Mouse (Mus musculus): ENCODE data around the gene Kif15.

DNA sequence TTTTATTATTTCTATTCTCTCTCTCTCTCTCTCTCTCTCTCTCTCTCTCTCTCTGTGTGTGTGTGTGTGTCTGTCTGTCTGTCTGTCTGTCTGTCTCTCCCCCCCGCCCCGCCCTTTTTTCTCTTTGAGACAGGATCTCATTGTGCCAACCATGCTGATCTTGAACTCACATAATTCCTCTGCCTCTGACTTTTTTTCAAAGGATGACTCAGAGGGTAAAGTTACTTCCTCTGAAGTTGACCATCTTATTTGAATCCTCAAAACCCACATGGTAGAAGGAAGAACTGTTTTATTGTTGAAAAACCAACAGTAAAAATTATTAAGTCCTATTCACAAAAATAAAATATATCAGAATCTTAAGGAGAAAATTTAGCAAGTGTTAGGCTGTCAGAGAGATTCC is 53.9 kb downstream of the Kif15 start:
- no peak for TF ChIP-seq GATA1 (IDR thresholded peaks at IDR 0.05; ENCODE audit: borderline replicate concordance, low read length)
- TF ChIP-seq FLI1 (IDR thresholded peaks at IDR 0.05; ENCODE audit: low read length), result no peak

Data from megakaryocyte, embryonic 14.5 days (primary cell).